Mouse (Mus musculus) hindbrain, embryonic 16.5 days (tissue): ENCODE data around the gene Nr4a1. TPM values are rescaled to one million over a fixed set of nuclear protein-coding genes. Genes with fewer than 3 reads are reported as not detected.

ENCODE experiments used
- ATAC-seq: fragments of 200-750 bp; cut with Nextera tagmentation; 2 replicates; pipeline ENCODE4 v1.8.0; 2017; ENCODE audit warnings: moderate TSS enrichment, moderate library complexity
- H3K27ac ChIP-seq: fragments of 300-500 bp; sonication (generic); 2 replicates; pipeline ENCODE4 v1.5.1; 2014; ENCODE audit warnings: low read depth, mild to moderate bottlenecking, control low read depth, low read length, moderate library complexity
- H3K27me3 ChIP-seq: fragments of 300-500 bp; sonication (generic); replicated peaks from 2 replicates; pipeline ENCODE4 v1.6.1; 2014; ENCODE audit warnings: low read length; ENCODE audit not compliant: control insufficient read depth, insufficient read depth
- H3K36me3 ChIP-seq: fragments of 300-500 bp; sonication (generic); 2 replicates; pipeline ENCODE4 v1.6.1; 2014; ENCODE audit warnings: mild to moderate bottlenecking, low read length, moderate library complexity, mixed read lengths; ENCODE audit not compliant: control insufficient read depth, insufficient read depth
- H3K4me1 ChIP-seq: fragments of 300-500 bp; sonication (generic); 2 replicates; pipeline ENCODE4 v1.6.1; 2014; ENCODE audit warnings: low read depth, low read length; ENCODE audit not compliant: control insufficient read depth, insufficient read depth
- H3K4me2 ChIP-seq: fragments of 300-500 bp; sonication (generic); 2 replicates; pipeline ENCODE4 v1.6.1; 2014; ENCODE audit warnings: mild to moderate bottlenecking, low read length, control low read depth, moderate library complexity
- H3K4me3 ChIP-seq: fragments of 300-500 bp; sonication (generic); 2 replicates; pipeline ENCODE4 v1.5.1; 2014; ENCODE audit warnings: mild to moderate bottlenecking, low read length, control low read depth, moderate library complexity
- H3K9ac ChIP-seq: fragments of 300-500 bp; sonication (generic); 2 replicates; pipeline ENCODE4 v1.6.1; 2014; ENCODE audit warnings: low read depth, mild to moderate bottlenecking, control low read depth, low read length, moderate library complexity
- H3K9me3 ChIP-seq: fragments of 300-500 bp; sonication (generic); 2 replicates; pipeline ENCODE4 v1.6.1; 2014; ENCODE audit warnings: mild to moderate bottlenecking, low read length, moderate library complexity; ENCODE audit not compliant: control insufficient read depth
- WGBS: fragments of 180-500 bp; shearing (Covaris S2); extraction: QIAGEN DNeasy Blood & Tissue Kit; methylation state at CpG from one replicate; pipeline ENCODE4 v1.1.7; 2014; 5-methylcytosine and 5-hydroxymethylcytosine counted together
- polyA plus RNA-seq: library from polyadenylated mRNA; unstranded; fragments of >200 nt; fragmentation: Nextera tagmentation; extraction: Ambion mirVana; gene quantifications from 2 replicates; pipeline ENCODE4 v1.2.1, GENCODE M21; 2015

Gene Nr4a1
- polyA plus RNA-seq, 1 experiment from 2014 or later: 7.2 TPM

DNA sequence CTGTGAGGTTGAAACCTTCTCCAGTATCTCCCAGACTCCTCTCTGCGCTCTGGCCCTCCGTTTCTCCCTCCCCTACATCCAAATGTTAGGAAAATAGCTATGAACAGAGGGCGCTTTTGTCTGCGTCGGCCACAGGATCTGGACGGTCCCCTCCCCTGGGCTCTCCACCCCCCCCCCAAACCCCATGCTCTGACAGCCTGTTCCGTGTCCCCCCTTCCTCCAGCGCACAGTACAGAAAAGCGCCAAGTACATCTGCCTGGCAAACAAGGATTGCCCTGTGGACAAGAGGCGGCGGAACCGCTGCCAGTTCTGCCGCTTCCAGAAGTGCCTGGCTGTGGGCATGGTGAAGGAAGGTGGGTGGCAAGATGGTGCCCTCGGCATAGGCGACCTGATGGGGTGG lies 17.4 kb downstream of the Nr4a1 start:
- no peak for ATAC-seq
- H3K9ac ChIP-seq: no peak overlapping the region
- 67% methylated on average over 15 of the region's 15 CpGs for WGBS

GRCm38 (mm10) chr15:101274380-101274779 lies 20.3 kb downstream of the Nr4a1 start:
- Histone ChIP-seq H3K4me2 (no peak overlapping the region), H3K9me3 (no peaks in the 10 kb centered on the region), H3K36me3 (peaks cover 11% of the 10 kb centered on the region), H3K4me1 (peaks cover 2% of the 10 kb centered on the region; the same call in 1 of the 2 replicates), H3K9ac (no peak overlapping the region), H3K27ac (no peak overlapping the region), H3K27me3 (no peaks in the 10 kb centered on the region), H3K4me3 (no peak overlapping the region)
- no peak for ATAC-seq
- 74% methylated on average over 6 of the region's 6 CpGs for WGBS

More for the DNA sequence above, 17.4 kb downstream of the Nr4a1 start:
- Histone ChIP-seq H3K4me1 (no peaks in the 10 kb centered on the region), H3K4me2 (no peak overlapping the region), H3K9me3 (no peaks in the 10 kb centered on the region), H3K27me3 (peaks cover 6% of the 10 kb centered on the region), H3K4me3 (no peak overlapping the region), H3K36me3 (peaks cover 11% of the 10 kb centered on the region), H3K27ac (no peak overlapping the region)

DNA sequence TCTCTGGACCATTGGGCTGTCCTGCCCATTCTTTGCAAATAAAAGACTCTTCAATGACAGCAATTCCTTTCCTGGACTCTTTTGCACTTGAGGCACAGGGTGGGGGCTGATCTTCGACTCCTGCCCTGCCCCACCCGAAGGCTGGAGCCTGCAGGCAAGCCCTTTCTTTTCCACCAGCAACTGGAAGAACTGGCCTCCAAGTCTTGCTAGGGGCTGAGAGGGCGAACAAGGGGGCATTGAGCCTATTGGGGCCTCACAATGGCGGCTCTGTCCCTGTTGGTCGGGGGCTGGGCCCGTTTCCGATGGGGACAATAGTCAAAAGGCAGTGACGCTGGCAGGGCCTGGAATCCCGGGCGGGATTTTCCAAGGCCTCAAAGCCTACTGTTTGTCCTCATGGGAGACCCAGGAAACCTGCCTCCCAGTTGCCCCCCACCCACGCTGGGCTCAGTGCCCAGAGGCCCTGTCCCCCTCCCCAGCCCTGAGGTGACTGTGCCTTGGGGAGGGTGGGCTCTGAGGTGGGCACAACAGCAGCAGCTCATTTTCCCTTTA lies 23.4 kb downstream of the Nr4a1 start:
- H3K4me3 ChIP-seq: no peak overlapping the region
- WGBS: 20% methylated on average over 11 of the region's 11 CpGs
- no peaks in the 10 kb centered on the region for H3K27me3 ChIP-seq
- H3K27ac ChIP-seq: peak overlapping the region; percentile 36; the same call in 1 of the 2 replicates
- H3K4me1 ChIP-seq: peaks cover 2% of the 10 kb centered on the region; the same call in 1 of the 2 replicates
- no peak overlapping the region for H3K9ac ChIP-seq
- H3K9me3 ChIP-seq: no peaks in the 10 kb centered on the region
- H3K4me2 ChIP-seq: no peak overlapping the region
- H3K36me3 ChIP-seq: peaks cover 6% of the 10 kb centered on the region; the same call in 1 of the 2 replicates
- peak; percentile 86 for ATAC-seq

DNA sequence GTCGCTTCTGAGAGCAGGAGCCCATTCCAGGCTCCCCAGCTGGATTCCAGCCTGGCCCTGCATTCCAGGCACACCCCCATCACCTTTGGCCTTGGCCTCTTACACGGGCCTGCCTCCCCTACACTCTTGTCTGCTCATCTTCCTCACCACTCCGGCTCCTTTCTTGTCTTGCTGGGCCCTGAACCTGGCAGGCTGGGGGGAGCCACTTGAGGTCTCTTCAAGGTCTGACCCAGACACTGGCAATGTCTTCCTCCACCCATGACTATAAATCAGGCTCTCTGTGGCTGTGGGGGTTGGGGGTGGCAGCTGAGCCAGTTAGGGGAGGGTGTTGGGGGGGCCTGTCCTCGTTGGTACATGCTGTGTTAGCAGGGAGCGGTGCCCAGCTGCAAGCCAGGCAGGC lies 24.5 kb downstream of the Nr4a1 start:
- Histone ChIP-seq H3K27me3 (no peaks in the 10 kb centered on the region), H3K9me3 (no peaks in the 10 kb centered on the region), H3K4me3 (no peak overlapping the region), H3K27ac (no peak overlapping the region), H3K4me2 (no peak overlapping the region), H3K4me1 (peaks cover 4% of the 10 kb centered on the region), H3K9ac (no peak overlapping the region), H3K36me3 (peaks cover 6% of the 10 kb centered on the region; the same call in 1 of the 2 replicates)
- WGBS: 55% methylated on average over 5 of the region's 5 CpGs
- no peak for ATAC-seq

DNA sequence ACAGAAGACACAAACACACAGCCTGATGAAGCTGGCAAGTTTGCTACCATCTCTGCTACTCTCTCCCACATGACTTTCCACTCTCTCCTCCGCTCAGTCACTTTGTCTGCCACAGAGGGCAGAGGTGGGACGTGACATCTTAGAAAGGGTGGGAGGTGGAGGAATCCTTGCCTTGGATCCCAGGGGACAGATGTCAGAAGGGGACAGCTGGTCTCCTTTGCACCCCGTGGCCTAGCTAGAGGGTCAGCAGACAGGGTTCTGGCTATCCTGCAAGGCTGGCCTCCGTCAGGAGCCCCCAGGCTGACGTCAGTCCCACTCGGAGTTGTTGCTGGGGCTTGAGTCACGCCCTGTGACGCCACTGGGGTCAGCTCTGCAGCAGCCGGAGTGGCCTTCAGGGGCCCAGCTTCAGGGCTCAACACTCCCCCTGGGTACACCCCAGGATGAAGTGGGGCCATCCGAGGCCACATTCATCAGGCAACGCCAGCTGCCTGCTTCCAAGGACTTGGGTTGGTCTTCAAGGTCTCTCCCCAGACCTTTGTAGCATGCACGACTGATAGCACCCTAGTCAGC lies 25.4 kb downstream of the Nr4a1 start:
- Histone ChIP-seq H3K27me3 (no peaks in the 10 kb centered on the region), H3K36me3 (no peaks in the 10 kb centered on the region), H3K4me3 (no peak overlapping the region), H3K9ac (no peak overlapping the region), H3K27ac (no peak overlapping the region), H3K4me2 (no peak overlapping the region), H3K9me3 (no peaks in the 10 kb centered on the region), H3K4me1 (peaks cover 4% of the 10 kb centered on the region)
- WGBS: 75% methylated on average over 12 of the region's 12 CpGs
- no peak for ATAC-seq

- Histone ChIP-seq H3K4me1 (peaks cover 15% of the 10 kb centered on the region), H3K4me2 (no peak overlapping the region), H3K9me3 (no peaks in the 10 kb centered on the region), H3K9ac (no peak overlapping the region), H3K36me3 (peaks cover 2% of the 10 kb centered on the region), H3K27ac (no peak overlapping the region), H3K4me3 (no peak overlapping the region), H3K27me3 (no peaks in the 10 kb centered on the region)
- 78% methylated on average over 5 of the region's 5 CpGs for WGBS
- no peak for ATAC-seq
Observed at GRCm38 (mm10) chr15:101282471-101282870, 28.4 kb downstream of the Nr4a1 start.

DNA sequence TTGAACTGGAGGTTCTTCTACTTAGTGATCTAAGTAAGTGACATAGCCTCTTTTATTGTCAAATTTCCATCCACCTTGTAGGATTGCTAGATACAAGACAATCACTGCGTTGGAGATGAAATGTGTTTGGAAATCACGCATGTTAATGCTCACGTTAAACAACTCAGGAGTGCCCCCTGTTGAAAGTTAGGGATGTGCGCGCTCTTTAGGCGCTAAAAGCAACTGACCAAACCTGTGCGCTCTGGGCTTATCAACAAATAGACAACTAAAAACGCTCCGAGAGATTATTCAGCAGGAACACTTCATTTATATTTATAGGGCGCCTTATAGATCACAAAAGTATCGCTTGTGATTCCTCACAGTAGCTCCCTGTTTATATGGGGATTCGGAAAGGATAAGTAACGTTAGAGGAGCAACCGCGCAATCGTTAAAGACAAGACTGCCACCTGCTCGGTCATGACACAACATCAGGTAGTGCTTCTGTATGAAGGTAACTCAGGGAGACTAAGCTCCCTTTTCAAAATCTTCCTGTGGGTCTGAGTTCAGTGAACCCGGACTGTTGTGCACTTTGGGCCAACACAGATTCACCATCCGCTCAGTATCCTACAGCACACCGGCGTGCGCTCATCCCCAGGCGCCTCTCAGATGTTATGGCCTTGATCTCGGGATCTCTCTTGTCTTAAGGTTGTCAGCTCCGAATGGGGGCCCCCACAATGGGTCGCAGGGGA lies 29.3 kb downstream of the Nr4a1 start:
- Histone ChIP-seq H3K9me3 (no peaks in the 10 kb centered on the region), H3K9ac (peak overlapping the region; percentile 89), H3K36me3 (peaks cover 7% of the 10 kb centered on the region), H3K27ac (peak overlapping the region; percentile 36; the same call in 1 of the 2 replicates), H3K27me3 (no peaks in the 10 kb centered on the region), H3K4me3 (peak overlapping the region; percentile 88), H3K4me1 (peaks cover 13% of the 10 kb centered on the region), H3K4me2 (peak overlapping the region; percentile 98)
- ATAC-seq: peak; percentile 41
- WGBS: 1% methylated on average over 26 of the region's 26 CpGs

- Histone ChIP-seq H3K4me2 (peak within 1 kb of the TSS; percentile 98), H3K9ac (peak within 1 kb of the TSS; percentile 89), H3K4me1 (peaks cover 13% of the 10 kb centered on the region), H3K27ac (peak within 1 kb of the TSS; percentile 79), H3K36me3 (peaks cover 13% of the 10 kb centered on the region), H3K27me3 (no peaks in the 10 kb centered on the region), H3K4me3 (peak within 1 kb of the TSS; percentile 88), H3K9me3 (no peaks in the 10 kb centered on the region)
- ATAC-seq: peak; percentile 92
- under 1% methylated on average over 58 of the region's 61 CpGs for WGBS
Observed at GRCm38 (mm10) chr15:101283911-101284750, 30.1 kb downstream of the Nr4a1 start, which contains the start of gene Atg101. Gene Atg101, plus strand, starts transcription at chr15:101284272.
